Mouse (Mus musculus) large intestine, adult 2 months (tissue): ENCODE results near the gene Tmem178b. TPM values are rescaled to one million over a fixed set of nuclear protein-coding genes. Genes with fewer than 3 reads are reported as not detected.

Experiments used
- DNase-seq: peaks from one replicate; pipeline ENCODE4 v3.0.0-alpha.2; 2012; ENCODE audit warnings: low read depth, low spot score
- WGBS: fragments of 180-500 bp; shearing (Covaris S2); methylation state at CpG from one replicate; pipeline ENCODE4 v1.1.7; 2018; 5-methylcytosine and 5-hydroxymethylcytosine counted together
- polyA plus RNA-seq: library from polyadenylated mRNA; depleted of rRNA; stranded (reverse); fragments of >200 nt; gene quantifications from 2 replicates; pipeline ENCODE4 v1.2.3, GENCODE M21; 2012; rRNA removed

Gene Tmem178b
- 0.33 and 0.52 TPM in 2 replicates for polyA plus RNA-seq

- no peak for DNase-seq
Measured at GRCm38 (mm10) chr6:39872901-39873591, at the start of gene Tmem178b. TSS of gene Tmem178b (plus strand) at chr6:39873271.

GRCm38 (mm10) chr6:39828736-39829135, 44.3 kb upstream of the Tmem178b start:
- 75% methylated on average over 5 of the region's 5 CpGs for WGBS
- DNase-seq: no peak

More at GRCm38 (mm10) chr6:39872901-39873591, at the start of gene Tmem178b:
- 2% methylated on average over 63 of the region's 63 CpGs for WGBS

GRCm38 (mm10) chr6:39843698-39844342, 29.3 kb upstream of the Tmem178b start:
- 87% methylated on average over 14 of the region's 14 CpGs for WGBS
- DNase-seq: no peak

- WGBS: 57% methylated on average over 2 of the region's 2 CpGs
- DNase-seq: no peak
Measured at GRCm38 (mm10) chr6:39847538-39847937, 25.5 kb upstream of the Tmem178b start.

- DNase-seq: no peak
- WGBS: 32% methylated on average over 7 of the region's 7 CpGs
Measured at GRCm38 (mm10) chr6:39848766-39849165, 24.3 kb upstream of the Tmem178b start.

- no peak for DNase-seq
Measured at GRCm38 (mm10) chr6:39849667-39850066, 23.4 kb upstream of the Tmem178b start.

GRCm38 (mm10) chr6:39870271-39871135, 2.6 kb upstream of the Tmem178b start:
- no peak for DNase-seq
- 1% methylated on average over 28 of the region's 28 CpGs for WGBS

More at GRCm38 (mm10) chr6:39849667-39850066, 23.4 kb upstream of the Tmem178b start:
- WGBS: 90% methylated on average over 4 of the region's 4 CpGs

- DNase-seq: no peak
- WGBS: 1% methylated on average over 71 of the region's 71 CpGs
Measured at GRCm38 (mm10) chr6:39871381-39872305, 1.4 kb upstream of the Tmem178b start.

- DNase-seq: no peak
- 2% methylated on average over 39 of the region's 39 CpGs for WGBS
Measured at GRCm38 (mm10) chr6:39872306-39872900, 668 bp upstream of the Tmem178b start.

- DNase-seq: no peak
- WGBS: 69% methylated on average over 4 of the region's 4 CpGs
Measured at GRCm38 (mm10) chr6:39875186-39875585, 2.1 kb downstream of the Tmem178b start.

- WGBS: 46% methylated on average over 3 of the region's 3 CpGs
Measured at GRCm38 (mm10) chr6:39876444-39876843, 3.4 kb downstream of the Tmem178b start.

GRCm38 (mm10) chr6:39890811-39891210, 17.7 kb downstream of the Tmem178b start:
- WGBS: 61% methylated on average over 3 of the region's 3 CpGs
- no peak for DNase-seq

More at GRCm38 (mm10) chr6:39876444-39876843, 3.4 kb downstream of the Tmem178b start:
- DNase-seq: no peak

- WGBS: 87% methylated on average over 3 of the region's 3 CpGs
Measured at GRCm38 (mm10) chr6:39896500-39896899, 23.4 kb downstream of the Tmem178b start.

GRCm38 (mm10) chr6:39899231-39899630, 26.2 kb downstream of the Tmem178b start:
- no peak for DNase-seq
- WGBS: 32% methylated on average over 4 of the region's 4 CpGs

More at GRCm38 (mm10) chr6:39896500-39896899, 23.4 kb downstream of the Tmem178b start:
- DNase-seq: no peak

GRCm38 (mm10) chr6:39903220-39903773, 30.2 kb downstream of the Tmem178b start:
- no peak for DNase-seq
- WGBS: 48% methylated on average over 6 of the region's 6 CpGs

GRCm38 (mm10) chr6:39903845-39904244, 30.8 kb downstream of the Tmem178b start:
- no peak for DNase-seq
- 65% methylated on average over 11 of the region's 11 CpGs for WGBS

- no peak for DNase-seq
- WGBS: 33% methylated on average over 8 of the region's 8 CpGs
Measured at GRCm38 (mm10) chr6:39914956-39915355, 41.9 kb downstream of the Tmem178b start.

- DNase-seq: no peak
- WGBS: 80% methylated on average over 2 of the region's 2 CpGs
Measured at GRCm38 (mm10) chr6:39915636-39916281, 42.7 kb downstream of the Tmem178b start.
